ENCODE assay signal across 8 mouse cellular contexts in the genomic region with DNA sequence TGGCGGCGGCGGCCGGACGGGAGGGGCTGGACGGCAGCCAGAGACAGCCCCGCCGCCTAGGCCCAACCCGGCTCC. TPM values are rescaled to one million over a fixed set of nuclear protein-coding genes. Genes with fewer than 3 reads are reported as not detected.
A peak's percentile ranks its signal among the peaks of the same experiment; 100 is the strongest.
DNase-seq lines count a peak whose midpoint lies in the region; ATAC-seq lines count a peak whose summit lies in the region.

Gene Setd3 (minus strand): TSS at position 69 of the 75 bp plus-strand sequence.

- peaks cover 29% of the 10 kb centered on the region for H3K4me1 ChIP-seq in lung, embryonic 15.5 days
- H3K4me1 ChIP-seq in embryonic facial prominence, embryonic 13.5 days = peaks cover 27% of the 10 kb centered on the region
- H3K4me1 ChIP-seq in heart, embryonic 15.5 days (replicated peaks) = peaks cover 25% of the 10 kb centered on the region
- H3K4me1 ChIP-seq in neural tube, embryonic 13.5 days (replicated peaks) = peaks cover 34% of the 10 kb centered on the region

- intact Hi-C loops in left cerebral cortex, postnatal 36 days (cut with DNase I) = no loop called here

- H3K27me3 ChIP-seq in lung, embryonic 15.5 days = no peaks in the 10 kb centered on the region
- no peaks in the 10 kb centered on the region for H3K27me3 ChIP-seq in embryonic facial prominence, embryonic 13.5 days
- no peaks in the 10 kb centered on the region for H3K27me3 ChIP-seq in heart, embryonic 15.5 days
- no peaks in the 10 kb centered on the region for H3K27me3 ChIP-seq in neural tube, embryonic 13.5 days

- 2% methylated on average over 8 of the region's 9 CpGs for WGBS in lung, embryonic 15.5 days
- no CpG with 5 or more reads among the region's 9 CpGs for WGBS in embryonic facial prominence, embryonic 13.5 days
- 0% methylated on average over 9 of the region's 9 CpGs for WGBS in heart, embryonic 15.5 days
- 0% methylated on average over 9 of the region's 9 CpGs for WGBS in neural tube, embryonic 13.5 days

- peak within 1 kb of the TSS; percentile 74 for H3K4me3 ChIP-seq in lung, embryonic 15.5 days
- peak within 1 kb of the TSS; percentile 100 for H3K4me3 ChIP-seq in embryonic facial prominence, embryonic 13.5 days
- H3K4me3 ChIP-seq in heart, embryonic 15.5 days = peak within 1 kb of the TSS; percentile 94
- H3K4me3 ChIP-seq in neural tube, embryonic 13.5 days = peak within 1 kb of the TSS; percentile 83

- DNase-seq in lung, postnatal 25 days (ENCODE audit: low spot score) = no peak
- no peak for DNase-seq in left cerebral cortex, postnatal 36 days (ENCODE audit: low spot score in 2 of 2)
- DNase-seq in retina, postnatal 1 day = no peak
- DNase-seq in kidney, postnatal 36 days = no peak

- H3K36me3 ChIP-seq in lung, embryonic 15.5 days = peaks cover 17% of the 10 kb centered on the region; the same call in 1 of the 2 replicates
- H3K36me3 ChIP-seq in embryonic facial prominence, embryonic 13.5 days = peaks cover 18% of the 10 kb centered on the region
- H3K36me3 ChIP-seq in heart, embryonic 15.5 days = peaks cover 16% of the 10 kb centered on the region
- H3K36me3 ChIP-seq in neural tube, embryonic 13.5 days = peaks cover 24% of the 10 kb centered on the region; the same call in 1 of the 2 replicates

- H3K9me3 ChIP-seq in lung, embryonic 15.5 days = no peaks in the 10 kb centered on the region
- no peaks in the 10 kb centered on the region for H3K9me3 ChIP-seq in embryonic facial prominence, embryonic 13.5 days
- H3K9me3 ChIP-seq in heart, embryonic 15.5 days (replicated peaks) = no peaks in the 10 kb centered on the region
- no peaks in the 10 kb centered on the region for H3K9me3 ChIP-seq in neural tube, embryonic 13.5 days

- peak within 1 kb of the TSS; percentile 82 for H3K9ac ChIP-seq in lung, embryonic 15.5 days
- H3K9ac ChIP-seq in embryonic facial prominence, embryonic 13.5 days = peak within 1 kb of the TSS; percentile 97
- H3K9ac ChIP-seq in heart, embryonic 15.5 days = peak within 1 kb of the TSS; percentile 98
- peak within 1 kb of the TSS; percentile 91 for H3K9ac ChIP-seq in neural tube, embryonic 13.5 days

- H3K27ac ChIP-seq in lung, embryonic 15.5 days = peak within 1 kb of the TSS; percentile 87
- peak within 1 kb of the TSS; percentile 91 for H3K27ac ChIP-seq in embryonic facial prominence, embryonic 13.5 days
- H3K27ac ChIP-seq in heart, embryonic 15.5 days = peak within 1 kb of the TSS; percentile 92
- H3K27ac ChIP-seq in neural tube, embryonic 13.5 days (replicated peaks) = peak within 1 kb of the TSS; percentile 90

- peak within 1 kb of the TSS; percentile 82 for H3K4me2 ChIP-seq in lung, embryonic 15.5 days
- peak within 1 kb of the TSS; percentile 81 for H3K4me2 ChIP-seq in embryonic facial prominence, embryonic 13.5 days
- peak within 1 kb of the TSS; percentile 86 for H3K4me2 ChIP-seq in heart, embryonic 15.5 days
- H3K4me2 ChIP-seq in neural tube, embryonic 13.5 days = peak within 1 kb of the TSS; percentile 95

- no peak for ATAC-seq in lung, embryonic 15.5 days (ENCODE audit: borderline replicate concordance, extremely low read depth, low FRiP score, low TSS enrichment)
- ATAC-seq in embryonic facial prominence, embryonic 13.5 days (ENCODE audit: insufficient number of reproducible peaks, insufficient read depth, low FRiP score, low TSS enrichment, low read depth) = no peak
- ATAC-seq in heart, embryonic 15.5 days (replicated peaks; ENCODE audit: insufficient number of reproducible peaks, insufficient read depth, low FRiP score, low read depth) = no peak
- ATAC-seq in neural tube, embryonic 13.5 days (ENCODE audit: low read depth) = no peak

RNA-seq across cellular contexts. Expression of gene Setd3, which starts in this region (rescaled TPM):
- 84.3 and 87.2 TPM in 2 replicates for polyA plus RNA-seq in lung, embryonic 15.5 days (2015; fragmentation: Nextera tagmentation; extraction: Ambion mirVana)
- polyA plus RNA-seq in embryonic facial prominence, embryonic 13.5 days (2015; fragmentation: Nextera tagmentation; extraction: Ambion mirVana) = 89.0 and 90.1 TPM in 2 replicates
- polyA plus RNA-seq in heart, embryonic 15.5 days (2015; fragmentation: Nextera tagmentation; extraction: Ambion mirVana) = 70.6 and 74.4 TPM in 2 replicates
- 100 to 1,000 TPM; 164 to 165 TPM for total RNA-seq in left cerebral cortex, postnatal 36 days (2021)
- polyA plus RNA-seq in neural tube, embryonic 13.5 days (2015; fragmentation: Nextera tagmentation; extraction: Ambion mirVana) = 107 and 109 TPM in 2 replicates
